Comparison of ENCODE assay signal across 25 mouse cellular contexts in genomic region chr6:102541633-102542412, GRCm38 (mm10). TPM values are rescaled to one million over a fixed set of nuclear protein-coding genes. Genes with fewer than 3 reads are reported as not detected.
DNase-seq lines count a peak whose midpoint lies in the region; ATAC-seq and TF ChIP-seq lines count a peak whose summit lies in the region.
"Had no signal": no experiment of that assay in that cellular context is flagged by ENCODE, and none has a peak within 500 bp of the region (broad histone marks: within the 10 kb centered on the region; RNA-seq: fewer than 3 reads in every experiment).

No protein-coding gene starts in this region.

- no peaks in the 10 kb centered on the region for H3K9me3 ChIP-seq in forebrain, embryonic 16.5 days (ENCODE audit: control insufficient read depth, low read length)
- H3K9me3 ChIP-seq in forebrain, embryonic 10.5 days = no peaks in the 10 kb centered on the region
- H3K9me3 ChIP-seq in MEL (replicated peaks; ENCODE audit: insufficient read depth, low read length) = no peaks in the 10 kb centered on the region
- no peaks in the 10 kb centered on the region for H3K9me3 ChIP-seq in intestine, embryonic 16.5 days (ENCODE audit: control insufficient read depth, low read length)
- H3K9me3 ChIP-seq: embryonic facial prominence, embryonic 13.5 days; embryonic facial prominence, embryonic 15.5 days; forebrain, embryonic 12.5 days had no signal

- H3K9ac ChIP-seq in forebrain, embryonic 16.5 days (replicated peaks; ENCODE audit: low read depth, low read length) = no peak overlapping the region
- H3K9ac ChIP-seq in MEL (ENCODE audit: control insufficient read depth, low read depth, low read length, poor library complexity, severe bottlenecking) = no peak overlapping the region
- no peak overlapping the region for H3K9ac ChIP-seq in intestine, embryonic 16.5 days (ENCODE audit: low read depth, low read length)
- H3K9ac ChIP-seq: embryonic facial prominence, embryonic 13.5 days; embryonic facial prominence, embryonic 15.5 days; forebrain, embryonic 12.5 days had no signal

- H3K27me3 ChIP-seq in forebrain, embryonic 16.5 days (replicated peaks; ENCODE audit: control insufficient read depth, insufficient read depth, low read length) = no peaks in the 10 kb centered on the region
- H3K27me3 ChIP-seq in forebrain, embryonic 10.5 days (ENCODE audit: poor library complexity, severe bottlenecking) = no peaks in the 10 kb centered on the region
- no peaks in the 10 kb centered on the region for H3K27me3 ChIP-seq in MEL (ENCODE audit: control insufficient read depth in 1 of 2, insufficient read depth in 2 of 2, low read length in 2 of 2)
- H3K27me3 ChIP-seq in intestine, embryonic 16.5 days (replicated peaks; ENCODE audit: control insufficient read depth, insufficient read depth, low read length) = no peaks in the 10 kb centered on the region
- H3K27me3 ChIP-seq: embryonic facial prominence, embryonic 13.5 days; embryonic facial prominence, embryonic 15.5 days; forebrain, embryonic 12.5 days had no signal

- TF ChIP-seq RAD21 in MEL (IDR thresholded peaks at IDR 0.05; ENCODE audit: low read depth, low read length) = no peak

- no peaks in the 10 kb centered on the region for H3K79me2 ChIP-seq in MEL (ENCODE audit: control insufficient read depth, insufficient read depth, low read length, poor library complexity)

- no peak overlapping the region for H3K4me3 ChIP-seq in forebrain, embryonic 16.5 days (replicated peaks; ENCODE audit: low read length)
- no peak overlapping the region for H3K4me3 ChIP-seq in forebrain, embryonic 10.5 days
- no peak overlapping the region for H3K4me3 ChIP-seq in MEL (ENCODE audit: control insufficient read depth in 1 of 2, insufficient read depth in 1 of 2, low read depth in 2 of 2, low read length in 2 of 2)
- H3K4me3 ChIP-seq in intestine, embryonic 16.5 days (ENCODE audit: low read length) = no peak overlapping the region
- H3K4me3 ChIP-seq: embryonic facial prominence, embryonic 13.5 days; embryonic facial prominence, embryonic 15.5 days; erythroblast, embryonic 14.5 days; forebrain, embryonic 12.5 days had no signal

- no peak for TF ChIP-seq EP300 in MEL (IDR thresholded peaks at IDR 0.05; ENCODE audit: low read depth in 1 of 2, low read length in 2 of 2)

- TF ChIP-seq POLR2A in MEL (IDR thresholded peaks at IDR 0.05; ENCODE audit: control insufficient read depth in 1 of 2, insufficient read depth in 1 of 2, low read depth in 1 of 2, low read length in 2 of 2, poor library complexity in 1 of 2) = no peak
- no peak for TF ChIP-seq POLR2A in brain, embryonic 14.5 days (IDR thresholded peaks at IDR 0.05; ENCODE audit: borderline replicate concordance, extremely low read depth, insufficient read depth, insufficient read length, poor library complexity, severe bottlenecking)

- no peak overlapping the region for H3K27ac ChIP-seq in forebrain, embryonic 16.5 days (ENCODE audit: low read length)
- H3K27ac ChIP-seq in forebrain, embryonic 10.5 days = no peak overlapping the region
- H3K27ac ChIP-seq in MEL (ENCODE audit: control insufficient read depth, low read depth, low read length) = no peak overlapping the region
- H3K27ac ChIP-seq in intestine, embryonic 16.5 days (ENCODE audit: low read length) = no peak overlapping the region
- H3K27ac ChIP-seq: embryonic facial prominence, embryonic 13.5 days; embryonic facial prominence, embryonic 15.5 days; forebrain, embryonic 12.5 days had no signal

- no peak for TF ChIP-seq CTCF in MEL (IDR thresholded peaks at IDR 0.05 in 2 of 3, conservative IDR thresholded peaks at IDR 0.05 in 1 of 3; ENCODE audit: control insufficient read depth in 1 of 3, insufficient read depth in 1 of 3, low read depth in 2 of 3, low read length in 3 of 3, poor library complexity in 1 of 3, severe bottlenecking in 1 of 3)
- no peak for TF ChIP-seq CTCF in brain, embryonic 14.5 days (IDR thresholded peaks at IDR 0.05; ENCODE audit: borderline replicate concordance, extremely low read depth, insufficient read depth, insufficient read length)

- H3K4me1 ChIP-seq in forebrain, embryonic 16.5 days (replicated peaks; ENCODE audit: control insufficient read depth, insufficient read depth, low read length) = no peaks in the 10 kb centered on the region
- peaks cover 10% of the 10 kb centered on the region for H3K4me1 ChIP-seq in forebrain, embryonic 10.5 days
- peaks cover under 1 to 2% of the 10 kb centered on the region in 2 experiments; a peak in 3 of 4 replicates for H3K4me1 ChIP-seq in MEL (ENCODE audit: control insufficient read depth in 1 of 2, insufficient read depth in 2 of 2, low read length in 2 of 2)
- H3K4me1 ChIP-seq in intestine, embryonic 16.5 days (ENCODE audit: control insufficient read depth, insufficient read depth, low read length) = no peaks in the 10 kb centered on the region
- H3K4me1 ChIP-seq: embryonic facial prominence, embryonic 13.5 days; embryonic facial prominence, embryonic 15.5 days; forebrain, embryonic 12.5 days had no signal

- H3K4me2 ChIP-seq in forebrain, embryonic 16.5 days (ENCODE audit: low read length) = no peak overlapping the region
- no peak overlapping the region for H3K4me2 ChIP-seq in intestine, embryonic 16.5 days (ENCODE audit: low read depth, low read length)
- H3K4me2 ChIP-seq: embryonic facial prominence, embryonic 13.5 days; embryonic facial prominence, embryonic 15.5 days; forebrain, embryonic 12.5 days had no signal

- H3K36me3 ChIP-seq in forebrain, embryonic 16.5 days (ENCODE audit: control insufficient read depth, insufficient read depth) = no peaks in the 10 kb centered on the region
- H3K36me3 ChIP-seq in forebrain, embryonic 10.5 days (replicated peaks) = no peaks in the 10 kb centered on the region
- peaks cover 0 to 6% of the 10 kb centered on the region in 2 experiments; a peak in 2 of 4 replicates for H3K36me3 ChIP-seq in MEL (ENCODE audit: control insufficient read depth in 1 of 2, insufficient read depth in 2 of 2, low read length in 2 of 2)
- no peaks in the 10 kb centered on the region for H3K36me3 ChIP-seq in intestine, embryonic 16.5 days (ENCODE audit: control insufficient read depth, insufficient read depth, low read length)
- H3K36me3 ChIP-seq: embryonic facial prominence, embryonic 13.5 days; embryonic facial prominence, embryonic 15.5 days; forebrain, embryonic 12.5 days; G1E had no signal

- WGBS in forebrain, embryonic 16.5 days = 75% methylated on average over 7 of the region's 7 CpGs
- 90% methylated on average over 7 of the region's 7 CpGs for WGBS in forebrain, embryonic 10.5 days
- 78% methylated on average over 7 of the region's 7 CpGs for WGBS in intestine, embryonic 16.5 days

- ATAC-seq in forebrain, embryonic 16.5 days = peak; percentile 76
- ATAC-seq in frontal cortex, adult (ENCODE audit: low TSS enrichment) = peak; percentile 88
- ATAC-seq in intestine, embryonic 16.5 days = no peak
- ATAC-seq in monocyte, adult 5-6 weeks (replicated peaks; ENCODE audit: insufficient number of reproducible peaks, low FRiP score, low TSS enrichment, poor library complexity, severe bottlenecking) = no peak

- no peak for DNase-seq in forebrain, embryonic 10.5 days (ENCODE audit: extremely low spot score, low spot score)
- DNase-seq in frontal cortex, postnatal 10 days (ENCODE audit: low spot score in 2 of 2) = no peak
- peak; percentile 37 for DNase-seq in MEL (ENCODE audit: low read depth, low spot score)
- peak; percentile 57 for DNase-seq in brain, embryonic 14.5 days (ENCODE audit: low read depth)
- DNase-seq: adrenal gland, adult 2 months; adrenal gland, postnatal 10 days; adrenal gland, postnatal 25 days; cerebellum, adult 11 months; cerebellum, adult 18-20 months; cerebellum, adult 8-10 months; cerebellum, adult 9-11 months; cerebellum, postnatal 14 days; cerebellum, postnatal 36 days; embryo, embryonic 11 days had no signal

TF ChIP-seq in MEL, 35 proteins besides CTCF, POLR2A, EP300 and RAD21:
- TF ChIP-seq HCFC1 (IDR thresholded peaks at IDR 0.05; ENCODE audit: low read depth, low read length) (no peak), TBP (IDR thresholded peaks at IDR 0.05; ENCODE audit: low read depth, low read length) (peak; percentile 65; the same call in 1 of the 2 replicates), ZNF384 (IDR thresholded peaks at IDR 0.05; ENCODE audit: low read depth, low read length) (no peak)

RNA-seq across cellular contexts. Expression of gene Cntn3, which starts 31.1 kb away (rescaled TPM):
- 2.1 and 2.7 TPM in 2 replicates for polyA plus RNA-seq in forebrain, embryonic 16.5 days (2015; fragmentation: Nextera tagmentation; extraction: Ambion mirVana)
- polyA plus RNA-seq in forebrain, embryonic 10.5 days (2016; fragmentation: Nextera tagmentation; extraction: Ambion mirVana) = 0.25 and 0.32 TPM in 2 replicates
- total RNA-seq in MEL (2012; rRNA removed) = 0.85 and 0.98 TPM in 2 replicates
- 1 to 10 TPM in 1 of 2 experiments, not detected in 1; 1.1 TPM for polyA plus RNA-seq in MEL (2012; ENCODE audit: insufficient read depth in 1 of 2, insufficient read length in 2 of 2, low read depth in 1 of 2, low replicate concordance in 2 of 2, missing spikeins in 1 of 2)
- polyA plus RNA-seq in brain, embryonic 14.5 days (2012; rRNA removed) = 2.9 and 4.5 TPM in 2 replicates
- polyA plus RNA-seq in intestine, embryonic 16.5 days (2015; fragmentation: Nextera tagmentation; extraction: Ambion mirVana) = 0.89 and 0.97 TPM in 2 replicates
- total RNA-seq in monocyte, adult 5-6 weeks (2017) = not detected in 3 replicates
- total RNA-seq: common myeloid progenitor, adult 5-6 weeks; G1E; gastrocnemius, adult 8-10 months had no signal
- polyA plus RNA-seq: adrenal gland, adult 2 months; G1E had no signal

Comparison
In these comparisons a context has a peak if more than half of its experiments do, and no peak if none do; other contexts are left out.
1. ATAC-seq: peak in forebrain, embryonic 16.5 days (single experiment) and frontal cortex, adult (single experiment); none in intestine, embryonic 16.5 days (single experiment) and monocyte, adult 5-6 weeks (single experiment).
2. DNase-seq: peak in MEL (single experiment) and brain, embryonic 14.5 days (single experiment); none in forebrain, embryonic 10.5 days (single experiment) and frontal cortex, postnatal 10 days (0 of 2).